Mouse (Mus musculus): ENCODE measurements at regions not wholly inside any gene's neighbourhood (a gene's known extent, or its start where the extent isn't known, plus 50 kb on each side); places are given as distances from the start of the nearest gene placed in this dataset.

GRCm38 (mm10) chr16:76200801-76201728, 172.6 kb downstream of the Nrip1 start:
- TF ChIP-seq GATA1 (IDR thresholded peaks at IDR 0.05; ENCODE audit: low read length) = no peak

GRCm38 (mm10) chr16:76200268-76200667, 173.4 kb downstream of the Nrip1 start:
- no peak for TF ChIP-seq GATA1 (IDR thresholded peaks at IDR 0.05; ENCODE audit: low read length)

DNA sequence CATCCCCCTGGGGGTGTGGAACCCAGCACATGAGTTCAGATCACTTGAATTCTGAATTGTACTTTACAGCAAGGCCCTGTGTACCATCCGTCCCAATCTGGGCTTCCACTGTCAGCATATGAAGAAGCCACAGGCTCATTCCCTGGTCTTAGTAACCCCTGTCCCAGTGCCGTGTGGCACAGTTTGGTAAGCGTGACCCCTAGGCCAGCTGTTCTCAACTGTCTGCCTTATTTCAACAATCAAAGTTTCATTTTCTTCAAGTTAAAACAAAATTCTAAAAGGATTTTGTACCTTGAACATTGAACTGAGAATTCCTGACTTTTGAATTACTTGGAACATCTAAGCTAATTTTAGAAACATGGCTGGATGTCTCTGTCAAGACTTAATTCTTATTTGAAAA, 174.6 kb downstream of the Nrip1 start:
- no peak for TF ChIP-seq GATA1 (IDR thresholded peaks at IDR 0.05; ENCODE audit: low read length)

DNA sequence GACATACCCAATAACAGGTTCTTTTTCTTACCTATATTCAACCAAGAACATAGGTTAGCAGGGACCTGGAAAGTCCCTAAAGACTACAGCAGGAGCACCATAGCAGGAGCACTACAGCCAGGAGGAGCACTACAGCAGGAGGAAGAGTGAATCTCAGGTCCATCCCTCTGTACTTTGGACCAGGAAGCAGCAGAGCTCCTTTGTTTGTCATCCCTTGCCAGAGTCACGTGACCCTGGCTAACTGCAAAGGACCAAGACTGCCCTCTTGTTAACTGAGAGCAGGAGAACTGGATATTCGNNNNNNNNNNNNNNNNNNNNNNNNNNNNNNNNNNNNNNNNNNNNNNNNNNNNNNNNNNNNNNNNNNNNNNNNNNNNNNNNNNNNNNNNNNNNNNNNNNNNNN, 172.2 kb upstream of the Samsn1 start:
- TF ChIP-seq GATA1 (IDR thresholded peaks at IDR 0.05; ENCODE audit: low read length) = no peak

- TF ChIP-seq GATA1 (IDR thresholded peaks at IDR 0.05; ENCODE audit: low read length) = no peak
Measured at GRCm38 (mm10) chr16:76191135-76191534, 169.1 kb upstream of the Samsn1 start.

DNA sequence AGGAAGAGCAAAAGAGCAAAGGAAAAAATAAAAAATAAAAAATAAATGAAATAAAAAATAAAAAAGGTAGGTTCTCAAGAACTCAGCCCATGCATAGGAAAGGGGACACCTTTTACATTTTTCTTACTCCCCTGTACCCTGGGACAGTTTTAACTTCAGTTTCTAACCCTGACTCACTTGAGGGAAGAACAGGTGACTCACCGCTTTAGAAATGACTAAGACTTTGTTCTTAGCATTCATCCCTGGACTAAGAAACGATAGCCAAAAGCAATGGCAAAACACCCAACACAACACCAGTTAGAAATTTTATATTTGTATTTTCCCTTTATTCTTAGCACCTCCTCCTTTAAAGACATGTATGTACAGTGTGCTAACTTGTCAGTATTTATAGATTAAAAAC, 161.5 kb upstream of the Samsn1 start:
- TF ChIP-seq GATA1 (IDR thresholded peaks at IDR 0.05; ENCODE audit: low read length) = no peak

- TF ChIP-seq GATA1 (IDR thresholded peaks at IDR 0.05; ENCODE audit: low read length) = no peak
Measured at GRCm38 (mm10) chr16:76183105-76183504, 161.0 kb upstream of the Samsn1 start.

- no peak for TF ChIP-seq GATA1 (IDR thresholded peaks at IDR 0.05; ENCODE audit: low read length)
Measured at GRCm38 (mm10) chr16:76181596-76181995, 159.5 kb upstream of the Samsn1 start.

GRCm38 (mm10) chr16:76167651-76168050, 145.6 kb upstream of the Samsn1 start:
- no peak for TF ChIP-seq GATA1 (IDR thresholded peaks at IDR 0.05; ENCODE audit: low read length)

DNA sequence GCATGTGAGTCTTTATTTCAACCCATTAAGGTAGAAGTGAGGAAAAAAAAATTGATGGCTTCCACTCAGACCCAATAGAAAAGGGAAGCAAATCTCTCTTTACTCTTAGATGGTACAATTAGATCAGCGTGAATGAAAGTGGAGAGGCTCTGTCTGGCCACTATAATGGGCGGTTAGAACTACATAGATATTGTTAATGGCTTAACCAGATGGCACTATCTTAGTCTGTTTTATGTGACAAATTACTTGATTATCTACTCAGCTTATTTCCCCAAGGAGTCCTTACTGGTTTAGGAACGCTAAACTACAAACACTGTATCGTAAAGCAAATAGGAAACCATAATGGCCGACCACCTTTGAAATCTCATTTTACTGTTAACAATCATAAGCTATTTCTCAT, 138.8 kb upstream of the Samsn1 start:
- no peak for TF ChIP-seq GATA1 (IDR thresholded peaks at IDR 0.05; ENCODE audit: low read length)

- no peak for TF ChIP-seq GATA1 (IDR thresholded peaks at IDR 0.05; ENCODE audit: low read length)
Measured at GRCm38 (mm10) chr16:76158585-76158984, 136.5 kb upstream of the Samsn1 start.

DNA sequence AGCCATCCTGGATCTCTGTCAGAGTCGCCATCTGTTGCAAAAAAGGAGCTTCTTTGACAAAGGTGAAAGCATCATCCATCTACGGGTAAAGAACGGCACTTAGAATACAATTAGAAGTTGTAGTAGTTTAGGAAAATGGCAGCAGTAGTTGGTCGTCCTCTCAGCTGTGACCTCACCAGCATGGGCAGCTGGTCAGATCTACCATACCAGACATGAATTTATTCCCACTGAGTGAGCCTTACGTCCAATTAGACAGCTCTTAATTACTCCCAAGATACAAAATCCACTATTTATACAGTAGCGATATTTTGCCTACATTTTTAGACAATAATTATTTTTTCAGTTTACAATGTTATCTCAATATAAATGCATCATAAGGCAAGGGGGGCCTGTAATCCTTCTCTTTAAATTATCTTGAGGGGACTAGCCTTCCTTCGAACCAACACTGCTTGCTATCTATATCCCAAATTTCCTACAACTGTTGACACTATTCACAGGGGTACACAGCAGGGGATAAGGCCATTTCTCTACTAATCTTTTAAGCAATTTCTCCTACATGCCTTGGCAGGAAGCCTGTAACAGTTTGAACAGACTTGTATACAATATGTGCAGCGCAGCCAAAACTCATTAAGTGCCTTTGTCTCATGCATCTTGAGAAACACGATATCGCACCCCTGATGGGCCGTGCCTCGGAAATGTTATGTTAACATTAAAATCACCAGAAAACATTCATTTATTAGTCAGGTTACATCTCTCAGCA, 131.9 kb upstream of the Samsn1 start:
- no peak for TF ChIP-seq GATA1 (IDR thresholded peaks at IDR 0.05; ENCODE audit: low read length)

GRCm38 (mm10) chr16:76149581-76149980, 127.5 kb upstream of the Samsn1 start:
- TF ChIP-seq GATA1 (IDR thresholded peaks at IDR 0.05; ENCODE audit: low read length) = no peak

GRCm38 (mm10) chr16:76133892-76134291, 111.8 kb upstream of the Samsn1 start:
- TF ChIP-seq GATA1 (IDR thresholded peaks at IDR 0.05; ENCODE audit: low read length) = no peak

DNA sequence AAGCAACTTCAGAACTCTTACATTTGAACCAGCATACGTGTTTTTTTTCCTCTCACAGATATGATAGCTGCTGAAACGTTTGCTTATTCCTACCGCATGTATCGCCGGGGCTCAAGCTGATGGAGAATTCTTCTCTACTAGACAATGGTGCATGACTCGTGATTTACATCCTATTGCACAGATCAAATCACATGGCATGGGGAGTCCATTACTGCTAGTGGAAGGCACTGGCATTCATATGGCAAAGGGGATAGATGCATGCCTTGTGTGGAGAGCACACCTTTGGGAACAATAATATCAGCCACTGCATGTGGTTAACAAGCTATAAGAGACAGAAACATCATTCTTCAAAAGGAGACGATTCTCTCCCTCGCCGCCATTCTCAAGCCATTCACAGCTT, 108.4 kb upstream of the Samsn1 start:
- no peak for TF ChIP-seq GATA1 (IDR thresholded peaks at IDR 0.05; ENCODE audit: low read length)

- no peak for TF ChIP-seq GATA1 (IDR thresholded peaks at IDR 0.05; ENCODE audit: low read length)
Measured at GRCm38 (mm10) chr16:76129982-76130381, 107.9 kb upstream of the Samsn1 start.

- no peak for TF ChIP-seq GATA1 (IDR thresholded peaks at IDR 0.05; ENCODE audit: low read length)
Measured at GRCm38 (mm10) chr16:76123021-76123384, 100.9 kb upstream of the Samsn1 start.
